ENCODE assay signal across 8 mouse cellular contexts in the genomic region with DNA sequence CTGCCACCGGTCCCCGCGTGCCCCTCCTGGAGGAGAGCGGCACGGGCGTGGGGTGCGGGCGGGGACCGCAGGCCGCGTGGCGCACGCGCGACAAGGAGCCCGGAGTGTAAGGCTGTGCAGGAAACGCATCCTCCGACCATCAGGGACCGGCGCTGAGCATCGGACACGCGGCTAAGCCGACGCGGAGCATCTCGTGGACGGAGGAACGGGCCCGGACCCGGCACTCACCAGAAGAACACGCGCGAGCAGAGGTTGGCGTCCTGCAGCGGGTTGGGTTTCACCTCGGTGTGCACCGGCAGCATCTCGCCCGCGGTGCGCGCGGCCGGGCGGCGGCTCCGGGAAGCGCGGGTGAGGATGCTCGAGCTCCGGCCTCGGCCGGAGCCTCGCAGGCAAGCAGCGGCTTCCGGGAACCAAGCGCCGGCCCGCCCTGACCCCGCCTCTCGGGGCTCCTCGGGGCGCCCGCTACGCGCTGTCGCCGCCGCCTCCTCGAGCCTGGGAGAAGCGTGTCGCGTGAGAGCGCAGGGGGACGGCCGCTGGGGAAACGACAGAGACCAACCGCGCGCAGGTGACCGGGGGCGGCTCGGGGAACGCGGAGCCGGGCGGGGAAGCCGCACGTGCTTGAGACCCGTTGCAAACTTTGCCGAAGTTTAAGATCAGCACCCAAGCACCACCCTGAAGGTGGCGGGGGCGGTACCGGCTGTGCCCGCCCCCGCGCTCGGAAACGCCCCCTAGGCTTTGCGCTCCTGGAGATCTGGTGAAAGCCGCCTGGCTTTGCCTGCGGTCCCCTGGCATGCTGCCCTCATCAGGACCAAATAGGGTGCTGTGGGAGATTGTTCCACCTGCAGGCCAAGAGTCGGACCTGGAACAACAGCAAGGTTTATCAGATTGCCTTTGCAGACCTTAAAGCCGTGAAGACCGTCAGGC. TPM values are rescaled to one million over a fixed set of nuclear protein-coding genes. Genes with fewer than 3 reads are reported as not detected.
DNase-seq lines count a peak whose midpoint lies in the region; ATAC-seq lines count a peak whose summit lies in the region.

A gene (minus strand): TSS at position 412 of the 924 bp plus-strand sequence.

- WGBS in heart, embryonic 12.5 days = under 1% methylated on average over 99 of the region's 106 CpGs
- WGBS in kidney, embryonic 16.5 days = under 1% methylated on average over 106 of the region's 106 CpGs
- WGBS in liver, embryonic 12.5 days (ENCODE audit: insufficient replicate concordance) = 1% methylated on average over 106 of the region's 106 CpGs
- whole genome bisulfite sequencing in stomach, embryonic 14.5 days = under 1% methylated on average over 104 of the region's 106 CpGs

- no peaks in the 10 kb centered on the region for H3K9me3 ChIP-seq in heart, embryonic 12.5 days (replicated peaks)
- no peaks in the 10 kb centered on the region for H3K9me3 ChIP-seq in kidney, embryonic 16.5 days (ENCODE audit: low read length)
- H3K9me3 ChIP-seq in liver, embryonic 12.5 days (replicated peaks) = no peaks in the 10 kb centered on the region
- H3K9me3 ChIP-seq in stomach, embryonic 14.5 days (ENCODE audit: control insufficient read depth, low read depth, low read length) = no peaks in the 10 kb centered on the region

- H3K4me2 ChIP-seq in heart, embryonic 12.5 days = peak within 1 kb of the TSS; percentile 98
- H3K4me2 ChIP-seq in kidney, embryonic 16.5 days (replicated peaks; ENCODE audit: low read depth, low read length) = peak within 1 kb of the TSS; percentile 99
- H3K4me2 ChIP-seq in liver, embryonic 12.5 days = peak within 1 kb of the TSS; percentile 100
- H3K4me2 ChIP-seq in stomach, embryonic 14.5 days (replicated peaks; ENCODE audit: low read depth, low read length) = peak within 1 kb of the TSS; percentile 98

- peaks cover 39% of the 10 kb centered on the region for H3K27me3 ChIP-seq in heart, embryonic 12.5 days (replicated peaks)
- peaks cover 12% of the 10 kb centered on the region; the same call in 1 of the 2 replicates for H3K27me3 ChIP-seq in kidney, embryonic 16.5 days (ENCODE audit: insufficient read depth, low read length)
- peaks cover 39% of the 10 kb centered on the region for H3K27me3 ChIP-seq in liver, embryonic 12.5 days (replicated peaks)
- H3K27me3 ChIP-seq in stomach, embryonic 14.5 days (ENCODE audit: control insufficient read depth, insufficient read depth, low read length) = 0 out of 2 replicates have a peak, but pooled peaks cover 3% of the 10 kb centered on the region

- H3K36me3 ChIP-seq in heart, embryonic 12.5 days = no peaks in the 10 kb centered on the region
- H3K36me3 ChIP-seq in kidney, embryonic 16.5 days (ENCODE audit: insufficient read depth, low read length) = no peaks in the 10 kb centered on the region
- H3K36me3 ChIP-seq in liver, embryonic 12.5 days = no peaks in the 10 kb centered on the region
- no peaks in the 10 kb centered on the region for H3K36me3 ChIP-seq in stomach, embryonic 14.5 days (ENCODE audit: control insufficient read depth, insufficient read depth, low read length)

- DNase-seq in CD4-positive helper T cell, adult 2 months (ENCODE audit: low read depth, low spot score) = peak; percentile 87
- DNase-seq in brain, adult 2 months (ENCODE audit: low read depth, low spot score) = peak; percentile 77
- peak; percentile 79 for DNase-seq in naive thymus-derived CD4-positive, alpha-beta T cell, adult 2 months (ENCODE audit: low read depth)

- peak; percentile 76 for ATAC-seq in erythroblast, adult 5-6 weeks (replicated peaks; ENCODE audit: low FRiP score, poor library complexity, severe bottlenecking)
- peak; percentile 83 for ATAC-seq in heart, embryonic 12.5 days (ENCODE audit: insufficient number of reproducible peaks, low FRiP score)
- ATAC-seq in kidney, embryonic 16.5 days (ENCODE audit: low FRiP score, low TSS enrichment) = peak; percentile 86
- ATAC-seq in liver, embryonic 12.5 days = peak; percentile 93
- peak; percentile 75 for ATAC-seq in stomach, embryonic 14.5 days (ENCODE audit: insufficient number of reproducible peaks, insufficient read depth, low FRiP score, low read depth)

- peaks cover 19% of the 10 kb centered on the region for H3K4me1 ChIP-seq in heart, embryonic 12.5 days (replicated peaks)
- peaks cover 15% of the 10 kb centered on the region for H3K4me1 ChIP-seq in kidney, embryonic 16.5 days (ENCODE audit: insufficient read depth, low read length)
- H3K4me1 ChIP-seq in liver, embryonic 12.5 days = peaks cover 37% of the 10 kb centered on the region
- peaks cover 7% of the 10 kb centered on the region; the same call in 1 of the 2 replicates for H3K4me1 ChIP-seq in stomach, embryonic 14.5 days (ENCODE audit: control insufficient read depth, insufficient read depth, low read length)

- peak within 1 kb of the TSS; percentile 52 for H3K9ac ChIP-seq in heart, embryonic 12.5 days
- peak within 1 kb of the TSS; percentile 69 for H3K9ac ChIP-seq in kidney, embryonic 16.5 days (replicated peaks; ENCODE audit: low read length)
- peak within 1 kb of the TSS; percentile 79 for H3K9ac ChIP-seq in liver, embryonic 12.5 days
- peak within 1 kb of the TSS; percentile 26 for H3K9ac ChIP-seq in stomach, embryonic 14.5 days (replicated peaks; ENCODE audit: low read depth, low read length)

- H3K4me3 ChIP-seq in heart, embryonic 12.5 days = peak within 1 kb of the TSS; percentile 68
- peak within 1 kb of the TSS; percentile 71 for H3K4me3 ChIP-seq in kidney, embryonic 16.5 days (ENCODE audit: low read length)
- H3K4me3 ChIP-seq in liver, embryonic 12.5 days = peak within 1 kb of the TSS; percentile 77
- peak within 1 kb of the TSS; percentile 60 for H3K4me3 ChIP-seq in stomach, embryonic 14.5 days (ENCODE audit: low read depth, low read length)

- H3K27ac ChIP-seq in heart, embryonic 12.5 days (ENCODE audit: poor library complexity, severe bottlenecking) = no peak within 1 kb of the TSS
- peak within 1 kb of the TSS; percentile 39; the same call in 1 of the 2 replicates for H3K27ac ChIP-seq in kidney, embryonic 16.5 days (ENCODE audit: low read length)
- H3K27ac ChIP-seq in liver, embryonic 12.5 days = peak within 1 kb of the TSS; percentile 73
- no peak within 1 kb of the TSS for H3K27ac ChIP-seq in stomach, embryonic 14.5 days (ENCODE audit: low read length)

RNA-seq across cellular contexts. Expression of the gene that starts here (rescaled TPM):
- total RNA-seq in erythroblast, adult 5-6 weeks (2015; ENCODE audit: low replicate concordance) = 12.5 and 14.0 TPM in 2 replicates
- 10.1 and 12.8 TPM in 2 replicates for total RNA-seq in erythroblast, adult 5-6 weeks (2017; ENCODE audit: low replicate concordance)
- 2.2 TPM in 2 replicates for polyA plus RNA-seq in heart, embryonic 12.5 days (2016; fragmentation: Nextera tagmentation; extraction: Ambion mirVana)
- 7.4 and 7.9 TPM in 2 replicates for polyA plus RNA-seq in kidney, embryonic 16.5 days (2015; fragmentation: Nextera tagmentation; extraction: Ambion mirVana)
- 3.0 and 3.4 TPM in 2 replicates for polyA plus RNA-seq in liver, embryonic 12.5 days (2016; fragmentation: Nextera tagmentation; extraction: Ambion mirVana)
- polyA plus RNA-seq in stomach, embryonic 14.5 days (2014; fragmentation: Nextera tagmentation; extraction: Ambion mirVana) = 5.0 and 5.6 TPM in 2 replicates

Comparison
In these comparisons a context has a peak if more than half of its experiments do, and no peak if none do; other contexts are left out.
1. H3K27ac ChIP-seq: peak in kidney, embryonic 16.5 days (single experiment) and liver, embryonic 12.5 days (single experiment); none in heart, embryonic 12.5 days (single experiment) and stomach, embryonic 14.5 days (single experiment).
2. H3K9ac ChIP-seq: peak in every context shown above with its lines; median percentile 79 in liver, embryonic 12.5 days; 69 in kidney, embryonic 16.5 days; 52 in heart, embryonic 12.5 days; 26 in stomach, embryonic 14.5 days.
3. Peak in every context shown above with its lines, with median percentiles within 50 percentile points of each other: DNase-seq, ATAC-seq, H3K4me2 ChIP-seq and H3K4me3 ChIP-seq.